In genomic region chr5:118880546-118880945, GRCm38 (mm10) we compare ENCODE assay signal across 9 mouse cellular contexts.
DNase-seq lines count a peak whose midpoint lies in the region; ATAC-seq lines count a peak whose summit lies in the region.
"Had no signal": no experiment of that assay in that cellular context is flagged by ENCODE, and none has a peak within 500 bp of the region (broad histone marks: within the 10 kb centered on the region; RNA-seq: fewer than 3 reads in every experiment).

No protein-coding gene starts in this region.

- H3K9me3 ChIP-seq in forebrain, embryonic 10.5 days = no peaks in the 10 kb centered on the region
- no peaks in the 10 kb centered on the region for H3K9me3 ChIP-seq in forebrain, embryonic 11.5 days (ENCODE audit: control insufficient read depth, low read length)

- ATAC-seq in forebrain, embryonic 11.5 days (replicated peaks; ENCODE audit: low FRiP score) = no peak
- ATAC-seq in frontal cortex, adult (ENCODE audit: low TSS enrichment) = no peak

- no peak for DNase-seq in forebrain, embryonic 10.5 days (ENCODE audit: extremely low spot score, low spot score)
- DNase-seq in forebrain, embryonic 11.5 days (ENCODE audit: low spot score) = no peak
- DNase-seq in urinary bladder, postnatal 36 days (ENCODE audit: low spot score in 2 of 2) = peak; percentile 12 to 16
- no peak for DNase-seq in urinary bladder, adult 18-20 months (ENCODE audit: low spot score in 2 of 2)
- DNase-seq in kidney, postnatal 14 days = peak; percentile 34
- DNase-seq in thymus, postnatal 0 days (ENCODE audit: low spot score) = no peak
- DNase-seq in left cerebral cortex, postnatal 36 days (ENCODE audit: low spot score in 2 of 2) = no peak

- no peak overlapping the region for H3K4me2 ChIP-seq in forebrain, embryonic 11.5 days (ENCODE audit: low read depth, low read length, severe bottlenecking)

- no peaks in the 10 kb centered on the region for H3K36me3 ChIP-seq in forebrain, embryonic 10.5 days (replicated peaks)
- no peaks in the 10 kb centered on the region for H3K36me3 ChIP-seq in forebrain, embryonic 11.5 days (ENCODE audit: control insufficient read depth, insufficient read depth, low read length)

- 0 out of 2 replicates have a peak overlapping the region, but pooled peaks have one; percentile 2 for H3K27ac ChIP-seq in forebrain, embryonic 10.5 days
- no peak overlapping the region for H3K27ac ChIP-seq in forebrain, embryonic 11.5 days (ENCODE audit: low read depth, low read length)
- H3K27ac ChIP-seq: liver, embryonic 14.5 days had no signal

- 81% methylated on average over 9 of the region's 9 CpGs for WGBS in forebrain, embryonic 10.5 days
- WGBS in forebrain, embryonic 11.5 days = 86% methylated on average over 9 of the region's 9 CpGs

- peaks cover 26% of the 10 kb centered on the region for H3K4me1 ChIP-seq in forebrain, embryonic 10.5 days
- H3K4me1 ChIP-seq in forebrain, embryonic 11.5 days (replicated peaks; ENCODE audit: control insufficient read depth, insufficient read depth, low read length) = 0 out of 2 replicates have a peak, but pooled peaks cover 2% of the 10 kb centered on the region

- intact Hi-C loops in left cerebral cortex, postnatal 36 days (cut with DNase I) = no loop called here

- H3K4me3 ChIP-seq in forebrain, embryonic 10.5 days = no peak overlapping the region
- no peak overlapping the region for H3K4me3 ChIP-seq in forebrain, embryonic 11.5 days (ENCODE audit: low read depth, low read length)

- H3K9ac ChIP-seq in forebrain, embryonic 11.5 days (ENCODE audit: low read length) = no peak overlapping the region
- H3K9ac ChIP-seq: liver, embryonic 14.5 days had no signal

- peaks cover 62% of the 10 kb centered on the region for H3K27me3 ChIP-seq in forebrain, embryonic 10.5 days (ENCODE audit: poor library complexity, severe bottlenecking)
- H3K27me3 ChIP-seq in forebrain, embryonic 11.5 days (ENCODE audit: control insufficient read depth, insufficient read depth, low read length) = peaks cover 28% of the 10 kb centered on the region

Comparison
In these comparisons a context has a peak if more than half of its experiments do, and no peak if none do; other contexts are left out.
1. DNase-seq: peak in urinary bladder, postnatal 36 days (2 of 2) and kidney, postnatal 14 days (single experiment); none in forebrain, embryonic 10.5 days (single experiment), forebrain, embryonic 11.5 days (single experiment), urinary bladder, adult 18-20 months (0 of 2), thymus, postnatal 0 days (single experiment) and left cerebral cortex, postnatal 36 days (0 of 2).